Comparison of ENCODE assay signal across 8 mouse cellular contexts in genomic region chr10:85330938-85331691, GRCm38 (mm10). TPM values are rescaled to one million over a fixed set of nuclear protein-coding genes. Genes with fewer than 3 reads are reported as not detected.
DNase-seq lines count a peak whose midpoint lies in the region; ATAC-seq and TF ChIP-seq lines count a peak whose summit lies in the region.

No protein-coding gene starts in this region.

- H3K36me3 ChIP-seq in intestine, embryonic 15.5 days: no peaks in the 10 kb centered on the region
- H3K36me3 ChIP-seq in liver, embryonic 16.5 days (ENCODE audit: control insufficient read depth, insufficient read depth): no peaks in the 10 kb centered on the region

- H3K4me3 ChIP-seq in intestine, embryonic 15.5 days (replicated peaks): no peak overlapping the region
- H3K4me3 ChIP-seq in liver, embryonic 16.5 days (ENCODE audit: low read depth, low read length): no peak overlapping the region
- H3K4me3 ChIP-seq in layer of hippocampus, adult 2 months: no peak overlapping the region

- no peak for TF ChIP-seq CTCF in layer of hippocampus, adult 2 months (conservative IDR thresholded peaks at IDR 0.05)

- no peaks in the 10 kb centered on the region for H3K4me1 ChIP-seq in intestine, embryonic 15.5 days (replicated peaks)
- no peaks in the 10 kb centered on the region for H3K4me1 ChIP-seq in liver, embryonic 16.5 days (ENCODE audit: control insufficient read depth, low read depth, low read length)

- H3K27ac ChIP-seq in intestine, embryonic 15.5 days: no peak overlapping the region
- H3K27ac ChIP-seq in liver, embryonic 16.5 days (ENCODE audit: low read length): no peak overlapping the region
- no peak overlapping the region for H3K27ac ChIP-seq in layer of hippocampus, adult 2 months

- H3K9me3 ChIP-seq in intestine, embryonic 15.5 days: no peaks in the 10 kb centered on the region
- H3K9me3 ChIP-seq in liver, embryonic 16.5 days (replicated peaks; ENCODE audit: control insufficient read depth, low read length): no peaks in the 10 kb centered on the region

- no peak overlapping the region for H3K9ac ChIP-seq in intestine, embryonic 15.5 days
- no peak overlapping the region for H3K9ac ChIP-seq in liver, embryonic 16.5 days (ENCODE audit: low read depth, low read length)

- WGBS in intestine, embryonic 15.5 days: 14% methylated on average over 12 of the region's 13 CpGs
- 10% methylated on average over 13 of the region's 13 CpGs for WGBS in liver, embryonic 16.5 days (ENCODE audit: insufficient replicate concordance)

- DNase-seq in thymus, postnatal 4 days: peak; percentile 15
- DNase-seq in thymus, postnatal 0 days (ENCODE audit: low spot score): no peak
- DNase-seq in gastrocnemius, postnatal 4 days (ENCODE audit: low spot score in 2 of 2): peak; percentile 36 to 37
- peak; percentile 65 for DNase-seq in retina, embryonic 14.5 days (ENCODE audit: low spot score)
- no peak for DNase-seq in layer of hippocampus, adult 2 months (ENCODE audit: low spot score in 2 of 2)
- no peak for DNase-seq in spleen, adult 12 weeks (ENCODE audit: low spot score)

- ATAC-seq in intestine, embryonic 15.5 days: peak; percentile 62
- ATAC-seq in liver, embryonic 16.5 days (ENCODE audit: low read depth): peak; percentile 19; the same call in 1 of the 2 replicates

- H3K27me3 ChIP-seq in intestine, embryonic 15.5 days (replicated peaks): no peaks in the 10 kb centered on the region
- no peaks in the 10 kb centered on the region for H3K27me3 ChIP-seq in liver, embryonic 16.5 days (ENCODE audit: control insufficient read depth, insufficient read depth, low read depth, low read length)

- H3K4me2 ChIP-seq in intestine, embryonic 15.5 days (replicated peaks): peak overlapping the region; percentile 34
- no peak overlapping the region for H3K4me2 ChIP-seq in liver, embryonic 16.5 days (ENCODE audit: low read depth, low read length)

RNA-seq across cellular contexts. Expression of gene Btbd11, which starts 55.5 kb away (rescaled TPM):
- 9.8 and 10.9 TPM in 2 replicates for polyA plus RNA-seq in thymus, postnatal 0 days (2015; fragmentation: Nextera tagmentation; extraction: Ambion mirVana)
- total RNA-seq in gastrocnemius, postnatal 4 days (2021): 1 to 10 TPM; 2.4 to 2.6 TPM
- polyA plus RNA-seq in intestine, embryonic 15.5 days (2015; fragmentation: Nextera tagmentation; extraction: Ambion mirVana): 1.5 and 1.6 TPM in 2 replicates
- 0.22 and 0.31 TPM in 2 replicates for polyA plus RNA-seq in liver, embryonic 16.5 days (2015; fragmentation: Nextera tagmentation; extraction: Ambion mirVana)
- 10 to 100 TPM; 19.6 to 20.1 TPM for total RNA-seq in layer of hippocampus, adult 2 months (2021)

Comparison
In these comparisons a context has a peak if more than half of its experiments do, and no peak if none do; other contexts are left out.
1. DNase-seq: peak in thymus, postnatal 4 days (single experiment), gastrocnemius, postnatal 4 days (2 of 2) and retina, embryonic 14.5 days (single experiment); none in thymus, postnatal 0 days (single experiment), layer of hippocampus, adult 2 months (0 of 2) and spleen, adult 12 weeks (single experiment).